Mouse (Mus musculus) liver, embryonic 15.5 days (tissue): Measurements from ENCODE around the gene Atrip. TPM values are rescaled to one million over a fixed set of nuclear protein-coding genes. Genes with fewer than 3 reads are reported as not detected.

Experiments
- ATAC-seq: fragments of 200-750 bp; cut with Nextera tagmentation; 2 replicates; pipeline ENCODE4 v1.8.0; 2017; ENCODE audit warnings: moderate number of reproducible peaks, mild to moderate bottlenecking, moderate library complexity; ENCODE audit not compliant: insufficient read depth
- H3K27ac ChIP-seq: fragments of 300-500 bp; sonication (generic); replicated peaks from 2 replicates; pipeline ENCODE4 v1.5.1; 2015; ENCODE audit warnings: mild to moderate bottlenecking, inconsistent platforms
- H3K27me3 ChIP-seq: fragments of 300-500 bp; sonication (generic); 2 replicates; pipeline ENCODE4 v1.6.1; 2015; ENCODE audit warnings: mild to moderate bottlenecking, inconsistent platforms
- H3K36me3 ChIP-seq: fragments of 300-500 bp; sonication (generic); replicated peaks from 2 replicates; pipeline ENCODE4 v1.6.1; 2015; ENCODE audit warnings: moderate library complexity, mild to moderate bottlenecking, inconsistent platforms
- H3K4me1 ChIP-seq: fragments of 300-500 bp; sonication (generic); replicated peaks from 2 replicates; pipeline ENCODE4 v1.6.1; 2015; ENCODE audit warnings: inconsistent platforms
- H3K4me2 ChIP-seq: fragments of 300-500 bp; sonication (generic); 2 replicates; pipeline ENCODE4 v1.6.1; 2015; ENCODE audit warnings: moderate library complexity, mild to moderate bottlenecking, inconsistent platforms
- H3K4me3 ChIP-seq: fragments of 300-500 bp; sonication (generic); replicated peaks from 2 replicates; pipeline ENCODE4 v1.5.1; 2015; ENCODE audit warnings: mild to moderate bottlenecking, inconsistent platforms
- H3K9ac ChIP-seq: fragments of 300-500 bp; sonication (generic); 2 replicates; pipeline ENCODE4 v1.6.1; 2015; ENCODE audit warnings: moderate library complexity, mild to moderate bottlenecking, inconsistent platforms
- H3K9me3 ChIP-seq: fragments of 300-500 bp; sonication (generic); replicated peaks from 2 replicates; pipeline ENCODE4 v1.6.1; 2016; ENCODE audit warnings: inconsistent platforms
- WGBS: fragments of 180-500 bp; shearing (Covaris S2); methylation state at CpG from one replicate; pipeline ENCODE4 v1.1.7; 2015; ENCODE audit warnings: mixed read lengths; ENCODE audit not compliant: insufficient replicate concordance; 5-methylcytosine and 5-hydroxymethylcytosine counted together
- polyA plus RNA-seq: library from polyadenylated mRNA; unstranded; fragments of >200 nt; fragmentation: Nextera tagmentation; extraction: Ambion mirVana; gene quantifications from 2 replicates; pipeline ENCODE4 v1.2.1, GENCODE M21; 2015

Gene Atrip
- polyA plus RNA-seq, 1 experiment from 2014 or later, result 9.2 TPM

DNA sequence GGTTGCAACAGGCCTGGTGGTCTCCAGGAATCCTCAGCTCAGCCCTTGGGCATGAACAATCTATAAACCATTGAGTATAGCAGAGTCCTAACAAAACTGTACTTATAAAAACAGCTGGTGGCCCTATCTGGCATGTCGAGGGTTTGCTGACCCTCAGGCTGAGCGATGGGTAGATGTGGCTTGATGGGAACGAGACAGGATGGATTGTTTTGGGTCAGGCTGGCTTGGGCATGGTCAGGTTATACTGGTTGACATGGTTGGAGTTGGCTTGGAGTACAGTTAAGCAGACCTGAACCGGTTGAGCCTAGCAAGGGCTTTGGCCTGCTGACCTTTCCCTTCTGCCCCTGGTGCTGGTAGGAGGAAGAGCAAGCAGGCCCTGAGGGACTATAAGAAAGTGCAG lies 37.2 kb upstream of the Atrip start:
- H3K27ac ChIP-seq, result no peak overlapping the region
- H3K4me3 ChIP-seq, result no peak overlapping the region
- peaks cover 28% of the 10 kb centered on the region for H3K36me3 ChIP-seq
- no peaks in the 10 kb centered on the region for H3K27me3 ChIP-seq
- no peak for ATAC-seq
- H3K4me2 ChIP-seq, result no peak overlapping the region
- no peaks in the 10 kb centered on the region for H3K9me3 ChIP-seq
- no peaks in the 10 kb centered on the region for H3K4me1 ChIP-seq
- WGBS, result 62% methylated on average over 4 of the region's 4 CpGs
- H3K9ac ChIP-seq, result no peak overlapping the region

GRCm38 (mm10) chr9:109110240-109110639 lies 36.3 kb upstream of the Atrip start:
- no peak overlapping the region for H3K4me2 ChIP-seq
- peaks cover 28% of the 10 kb centered on the region for H3K36me3 ChIP-seq
- no peak for ATAC-seq
- no peak overlapping the region for H3K27ac ChIP-seq
- no peaks in the 10 kb centered on the region for H3K4me1 ChIP-seq
- no peaks in the 10 kb centered on the region for H3K9me3 ChIP-seq
- WGBS, result 64% methylated on average over 11 of the region's 11 CpGs
- no peak overlapping the region for H3K9ac ChIP-seq
- no peaks in the 10 kb centered on the region for H3K27me3 ChIP-seq
- H3K4me3 ChIP-seq, result no peak overlapping the region

- Histone ChIP-seq H3K4me2 (no peak overlapping the region), H3K36me3 (peaks cover 24% of the 10 kb centered on the region), H3K4me1 (no peaks in the 10 kb centered on the region), H3K27ac (no peak overlapping the region), H3K27me3 (no peaks in the 10 kb centered on the region), H3K9me3 (no peaks in the 10 kb centered on the region), H3K4me3 (no peak overlapping the region), H3K9ac (no peak overlapping the region)
- no peak for ATAC-seq
- 66% methylated on average over 5 of the region's 6 CpGs for WGBS
These were observed 33.4 kb upstream of the Atrip start for GRCm38 (mm10) chr9:109107341-109107740.

DNA sequence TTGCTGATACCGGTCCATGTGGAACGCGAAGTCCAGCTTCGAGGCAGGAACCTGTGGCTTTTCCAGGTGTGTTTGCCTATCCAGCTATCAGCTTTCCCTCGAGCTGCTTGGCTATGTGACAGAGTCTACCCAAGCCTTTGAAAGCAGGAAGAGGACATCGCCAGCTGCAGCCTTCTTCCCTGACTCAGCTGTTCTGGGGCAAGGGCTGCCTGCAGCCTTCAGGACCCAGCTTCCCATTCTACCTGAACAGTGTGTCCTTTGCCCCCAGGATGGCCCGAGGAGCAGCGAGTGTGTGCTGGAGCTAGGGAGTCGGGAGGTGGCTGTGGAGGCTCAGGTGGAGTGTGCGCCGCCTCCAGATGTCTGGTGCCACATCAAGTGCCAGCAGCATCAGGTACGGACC lies 31.7 kb upstream of the Atrip start:
- WGBS, result 66% methylated on average over 12 of the region's 12 CpGs
- Histone ChIP-seq H3K27me3 (no peaks in the 10 kb centered on the region), H3K36me3 (peaks cover 13% of the 10 kb centered on the region; the same call in 1 of the 2 replicates), H3K4me3 (no peak overlapping the region), H3K4me2 (no peak overlapping the region), H3K9me3 (no peaks in the 10 kb centered on the region), H3K27ac (no peak overlapping the region), H3K4me1 (no peaks in the 10 kb centered on the region), H3K9ac (no peak overlapping the region)
- no peak for ATAC-seq

DNA sequence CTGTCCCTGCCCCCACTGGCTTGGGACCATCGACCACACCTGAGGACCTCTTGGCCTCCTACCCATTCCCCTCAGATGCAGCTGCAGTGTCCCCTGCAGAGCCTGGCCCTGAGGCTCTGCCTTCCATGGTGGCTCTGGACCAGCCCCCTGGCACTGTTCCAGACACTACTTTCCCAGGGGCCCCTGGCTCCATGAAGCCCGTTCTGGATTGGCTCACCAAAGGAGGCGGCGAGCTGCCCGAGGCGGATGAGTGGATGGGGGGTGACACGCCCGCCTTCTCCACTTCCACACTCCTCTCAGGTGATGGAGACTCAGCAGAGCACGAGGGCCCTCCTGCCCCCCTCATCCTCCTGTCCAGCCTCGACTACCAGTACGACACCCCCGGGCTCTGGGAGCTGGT lies 31.1 kb upstream of the Atrip start:
- H3K36me3 ChIP-seq, result peaks cover 11% of the 10 kb centered on the region; the same call in 1 of the 2 replicates
- H3K4me2 ChIP-seq, result no peak overlapping the region
- ATAC-seq, result no peak
- no peaks in the 10 kb centered on the region for H3K27me3 ChIP-seq
- whole genome bisulfite sequencing, result 73% methylated on average over 12 of the region's 12 CpGs
- H3K4me1 ChIP-seq, result no peaks in the 10 kb centered on the region
- H3K9me3 ChIP-seq, result no peaks in the 10 kb centered on the region
- no peak overlapping the region for H3K4me3 ChIP-seq
- no peak overlapping the region for H3K27ac ChIP-seq
- H3K9ac ChIP-seq, result no peak overlapping the region

GRCm38 (mm10) chr9:109104083-109104482 lies 30.2 kb upstream of the Atrip start:
- WGBS, result 68% methylated on average over 9 of the region's 9 CpGs
- Histone ChIP-seq H3K9ac (no peak overlapping the region), H3K27me3 (no peaks in the 10 kb centered on the region), H3K36me3 (peaks cover 11% of the 10 kb centered on the region; the same call in 1 of the 2 replicates), H3K4me3 (no peak overlapping the region), H3K4me1 (peaks cover 2% of the 10 kb centered on the region; the same call in 1 of the 2 replicates), H3K4me2 (no peak overlapping the region), H3K27ac (no peak overlapping the region), H3K9me3 (no peaks in the 10 kb centered on the region)
- no peak for ATAC-seq

- ATAC-seq, result no peak
- Histone ChIP-seq H3K36me3 (peaks cover 7% of the 10 kb centered on the region; the same call in 1 of the 2 replicates), H3K4me1 (peaks cover 11% of the 10 kb centered on the region), H3K9ac (no peak overlapping the region), H3K27ac (no peak overlapping the region), H3K9me3 (no peaks in the 10 kb centered on the region), H3K4me3 (no peak overlapping the region), H3K4me2 (no peak overlapping the region), H3K27me3 (peaks cover 2% of the 10 kb centered on the region; the same call in 1 of the 2 replicates)
- 61% methylated on average over 7 of the region's 7 CpGs for WGBS
These were observed 29.3 kb upstream of the Atrip start for GRCm38 (mm10) chr9:109103250-109103649.

- H3K4me2 ChIP-seq, result no peak overlapping the region
- no peak overlapping the region for H3K9ac ChIP-seq
- whole genome bisulfite sequencing, result 63% methylated on average over 3 of the region's 3 CpGs
- H3K27ac ChIP-seq, result no peak overlapping the region
- peaks cover 9% of the 10 kb centered on the region for H3K27me3 ChIP-seq
- H3K36me3 ChIP-seq, result peaks cover 3% of the 10 kb centered on the region; the same call in 1 of the 2 replicates
- peaks cover 15% of the 10 kb centered on the region for H3K4me1 ChIP-seq
- no peak for ATAC-seq
- no peak overlapping the region for H3K4me3 ChIP-seq
- no peaks in the 10 kb centered on the region for H3K9me3 ChIP-seq
These were observed 28.6 kb upstream of the Atrip start for GRCm38 (mm10) chr9:109102541-109102940.

DNA sequence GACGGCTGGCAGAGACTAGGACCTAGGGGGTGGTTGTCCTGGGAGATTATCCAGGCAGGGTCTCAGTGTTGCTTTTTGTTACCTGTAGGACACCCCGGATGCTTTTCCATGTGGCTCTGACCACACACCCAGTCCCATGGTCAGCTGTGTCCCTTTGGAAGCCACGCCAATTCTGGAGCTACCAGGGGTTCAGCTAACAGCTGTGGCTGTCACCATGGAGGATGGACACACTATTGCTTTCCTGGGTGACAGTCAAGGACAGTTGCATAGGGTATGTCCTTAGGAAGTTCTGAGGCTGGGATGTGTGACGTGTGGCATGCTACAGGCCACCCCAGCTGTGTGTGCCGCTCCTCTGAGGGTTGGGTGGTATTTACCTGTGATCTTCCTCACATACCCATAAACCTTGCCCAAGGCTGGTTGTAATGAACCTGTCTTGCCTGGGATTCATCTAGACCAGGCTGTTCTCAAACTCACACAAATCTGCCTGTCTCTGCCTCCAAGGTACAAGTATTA lies 28.1 kb upstream of the Atrip start:
- Histone ChIP-seq H3K4me1 (peaks cover 15% of the 10 kb centered on the region), H3K36me3 (peaks cover 3% of the 10 kb centered on the region; the same call in 1 of the 2 replicates), H3K27ac (no peak overlapping the region), H3K27me3 (peaks cover 15% of the 10 kb centered on the region), H3K4me2 (no peak overlapping the region), H3K9me3 (no peaks in the 10 kb centered on the region), H3K4me3 (no peak overlapping the region), H3K9ac (no peak overlapping the region)
- WGBS, result 70% methylated on average over 5 of the region's 5 CpGs
- no peak for ATAC-seq

- Histone ChIP-seq H3K4me3 (no peak overlapping the region), H3K9ac (no peak overlapping the region), H3K36me3 (peaks cover 3% of the 10 kb centered on the region; the same call in 1 of the 2 replicates), H3K27me3 (peaks cover 30% of the 10 kb centered on the region), H3K4me1 (peaks cover 19% of the 10 kb centered on the region), H3K27ac (no peak overlapping the region), H3K9me3 (no peaks in the 10 kb centered on the region), H3K4me2 (no peak overlapping the region)
- 59% methylated on average over 20 of the region's 20 CpGs for WGBS
- no peak for ATAC-seq
These were observed 26.5 kb upstream of the Atrip start for GRCm38 (mm10) chr9:109100307-109100928.

DNA sequence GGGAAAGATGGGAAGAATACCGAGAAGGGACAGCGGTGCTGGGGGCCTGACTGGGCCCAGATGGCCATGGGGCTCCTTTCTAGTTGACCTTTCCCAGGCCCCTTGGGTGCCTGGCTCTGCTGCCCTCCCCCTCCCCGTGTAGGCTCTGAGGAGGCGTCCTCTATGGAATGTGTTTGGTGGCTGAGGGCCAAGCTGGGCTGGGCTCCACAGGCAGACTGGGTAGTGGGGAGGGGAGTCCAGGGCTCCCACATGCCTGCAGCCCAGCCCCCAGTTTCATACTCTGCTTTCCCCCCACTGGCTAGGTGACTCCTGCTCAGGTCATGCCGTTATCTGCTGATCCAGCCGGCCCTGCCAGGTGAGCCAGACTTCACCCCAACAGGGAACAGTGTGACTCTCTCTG lies 25.0 kb upstream of the Atrip start:
- peaks cover 45% of the 10 kb centered on the region for H3K27me3 ChIP-seq
- 48% methylated on average over 5 of the region's 6 CpGs for WGBS
- ATAC-seq, result 0 out of 2 replicates have a peak, but pooled peaks have one; percentile 23
- H3K4me1 ChIP-seq, result peaks cover 29% of the 10 kb centered on the region
- H3K4me2 ChIP-seq, result 0 out of 2 replicates have a peak overlapping the region, but pooled peaks have one; percentile 5
- no peak overlapping the region for H3K4me3 ChIP-seq
- no peak overlapping the region for H3K27ac ChIP-seq
- peaks cover 3% of the 10 kb centered on the region; the same call in 1 of the 2 replicates for H3K36me3 ChIP-seq
- H3K9ac ChIP-seq, result no peak overlapping the region
- H3K9me3 ChIP-seq, result no peaks in the 10 kb centered on the region
